Mouse (Mus musculus): ENCODE data around the gene Snx9. TPM values are rescaled to one million over a fixed set of nuclear protein-coding genes. Genes with fewer than 3 reads are reported as not detected.

Snx9 gene
- polyA plus RNA-seq, 1 experiment from 2014 or later, result 34.0 TPM

DNA sequence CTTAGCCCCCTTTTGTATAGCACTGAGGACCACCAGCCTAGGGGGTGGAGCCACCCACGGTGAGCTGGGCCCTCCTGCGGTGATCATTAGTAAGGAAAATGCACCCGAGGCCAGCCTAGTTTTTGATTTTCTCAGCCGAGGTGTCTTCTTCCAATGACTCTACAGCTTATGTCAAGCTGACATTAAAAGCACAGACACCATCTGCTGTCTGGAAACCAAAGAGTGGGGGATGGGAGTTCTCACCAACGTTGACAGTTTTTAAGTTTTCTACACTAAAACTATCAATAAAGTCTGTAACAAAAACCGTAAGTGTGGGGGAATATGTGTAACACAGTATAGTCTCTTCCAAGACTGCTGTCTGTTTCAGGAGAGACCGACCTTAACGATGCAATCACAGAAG lies 83.1 kb downstream of the Snx9 start:
- Histone ChIP-seq H3K27me3 (ENCODE audit: insufficient read depth, low read length) (no peaks in the 10 kb centered on the region), H3K9ac (replicated peaks; ENCODE audit: low read length) (no peak overlapping the region), H3K27ac (ENCODE audit: low read length) (no peak overlapping the region), H3K9me3 (ENCODE audit: low read length) (no peaks in the 10 kb centered on the region), H3K4me2 (replicated peaks; ENCODE audit: low read depth, low read length) (no peak overlapping the region), H3K36me3 (ENCODE audit: insufficient read depth, low read length) (peaks cover 72% of the 10 kb centered on the region), H3K4me1 (ENCODE audit: insufficient read depth, low read length) (no peaks in the 10 kb centered on the region), H3K4me3 (ENCODE audit: low read length) (no peak overlapping the region)
- 74% methylated on average over 8 of the region's 8 CpGs for WGBS
- no peak for ATAC-seq (ENCODE audit: low FRiP score, low TSS enrichment)

DNA sequence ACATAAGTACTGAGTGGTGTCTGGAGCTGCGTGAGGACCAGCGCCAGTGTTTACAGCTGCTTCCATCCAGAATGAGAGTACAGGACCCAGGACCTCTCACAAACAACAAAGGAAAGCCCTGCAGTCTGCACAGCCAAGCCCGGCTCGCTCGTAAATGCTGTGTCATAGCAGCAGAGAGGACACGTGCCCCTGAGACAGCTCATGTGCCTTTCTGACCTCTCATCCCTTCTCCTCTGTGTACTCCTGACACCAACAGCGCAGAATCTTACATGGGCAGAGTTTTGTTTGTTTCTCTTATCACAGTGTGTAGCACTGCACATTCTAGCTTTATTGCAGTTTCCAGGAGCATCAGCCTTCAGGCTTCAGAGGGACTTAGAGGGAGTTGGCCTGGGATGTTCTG lies 85.6 kb downstream of the Snx9 start:
- Histone ChIP-seq H3K36me3 (ENCODE audit: insufficient read depth, low read length) (peaks cover 59% of the 10 kb centered on the region), H3K4me3 (ENCODE audit: low read length) (no peak overlapping the region), H3K27me3 (ENCODE audit: insufficient read depth, low read length) (no peaks in the 10 kb centered on the region), H3K9me3 (ENCODE audit: low read length) (no peaks in the 10 kb centered on the region), H3K4me2 (replicated peaks; ENCODE audit: low read depth, low read length) (no peak overlapping the region), H3K27ac (ENCODE audit: low read length) (no peak overlapping the region), H3K4me1 (ENCODE audit: insufficient read depth, low read length) (no peaks in the 10 kb centered on the region), H3K9ac (replicated peaks; ENCODE audit: low read length) (no peak overlapping the region)
- no peak; the same call in 1 of the 2 replicates for ATAC-seq (ENCODE audit: low FRiP score, low TSS enrichment)
- 45% methylated on average over 7 of the region's 7 CpGs for WGBS

DNA sequence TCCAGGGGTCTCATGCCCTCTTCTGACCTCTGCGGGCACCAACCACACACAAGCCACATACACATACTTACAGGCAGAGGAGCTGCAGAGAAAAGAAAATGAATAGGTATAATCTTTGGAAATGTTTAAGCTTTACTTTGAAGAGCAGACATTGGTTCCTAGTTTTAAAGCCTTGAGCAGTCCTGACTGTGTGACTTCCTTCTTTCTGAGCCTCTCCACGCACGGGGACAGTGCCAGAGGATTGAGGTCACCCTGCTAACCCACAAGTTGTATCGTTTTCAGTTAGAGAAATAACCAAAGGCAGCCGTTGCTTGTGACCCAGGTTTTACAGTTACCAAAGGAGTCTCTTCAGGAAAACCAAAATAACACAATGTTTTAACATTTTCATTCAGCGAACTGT lies 87.9 kb downstream of the Snx9 start:
- Histone ChIP-seq H3K27ac (ENCODE audit: low read length) (no peak overlapping the region), H3K9ac (replicated peaks; ENCODE audit: low read length) (no peak overlapping the region), H3K27me3 (ENCODE audit: insufficient read depth, low read length) (no peaks in the 10 kb centered on the region), H3K9me3 (ENCODE audit: low read length) (no peaks in the 10 kb centered on the region), H3K4me3 (ENCODE audit: low read length) (no peak overlapping the region), H3K4me1 (ENCODE audit: insufficient read depth, low read length) (no peaks in the 10 kb centered on the region), H3K4me2 (replicated peaks; ENCODE audit: low read depth, low read length) (no peak overlapping the region), H3K36me3 (ENCODE audit: insufficient read depth, low read length) (peaks cover 43% of the 10 kb centered on the region)
- ATAC-seq (ENCODE audit: low FRiP score, low TSS enrichment), result no peak
- WGBS, result 82% methylated on average over 6 of the region's 6 CpGs

DNA sequence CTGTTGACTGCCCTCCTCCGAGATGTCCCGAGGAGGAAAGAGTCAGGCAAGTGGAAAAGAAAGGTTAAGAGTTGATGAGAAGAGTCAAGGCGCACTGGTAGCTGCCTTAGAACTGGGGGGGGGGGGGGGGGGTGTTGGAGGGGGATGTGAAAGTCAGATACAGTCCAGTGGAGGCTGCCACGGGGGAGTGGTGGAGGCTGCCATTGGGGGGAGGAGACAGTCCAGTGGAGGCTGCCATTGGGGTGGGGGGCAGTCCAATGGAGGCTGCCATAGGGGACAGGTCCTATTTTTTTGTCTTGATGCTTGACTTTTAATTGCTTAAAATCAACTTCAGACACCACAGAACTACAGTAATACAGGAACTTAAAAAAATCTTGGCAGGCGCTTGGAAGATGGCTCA lies 91.0 kb downstream of the Snx9 start:
- H3K27me3 ChIP-seq (ENCODE audit: insufficient read depth, low read length), result no peaks in the 10 kb centered on the region
- no peak overlapping the region for H3K9ac ChIP-seq (replicated peaks; ENCODE audit: low read length)
- H3K36me3 ChIP-seq (ENCODE audit: insufficient read depth, low read length), result peaks cover 21% of the 10 kb centered on the region
- no peak overlapping the region for H3K4me3 ChIP-seq (ENCODE audit: low read length)
- 71% methylated on average over 5 of the region's 5 CpGs for WGBS
- H3K9me3 ChIP-seq (ENCODE audit: low read length), result no peaks in the 10 kb centered on the region
- H3K4me1 ChIP-seq (ENCODE audit: insufficient read depth, low read length), result peaks cover 20% of the 10 kb centered on the region
- H3K27ac ChIP-seq (ENCODE audit: low read length), result no peak overlapping the region
- ATAC-seq (ENCODE audit: low FRiP score, low TSS enrichment), result no peak
- H3K4me2 ChIP-seq (replicated peaks; ENCODE audit: low read depth, low read length), result no peak overlapping the region

DNA sequence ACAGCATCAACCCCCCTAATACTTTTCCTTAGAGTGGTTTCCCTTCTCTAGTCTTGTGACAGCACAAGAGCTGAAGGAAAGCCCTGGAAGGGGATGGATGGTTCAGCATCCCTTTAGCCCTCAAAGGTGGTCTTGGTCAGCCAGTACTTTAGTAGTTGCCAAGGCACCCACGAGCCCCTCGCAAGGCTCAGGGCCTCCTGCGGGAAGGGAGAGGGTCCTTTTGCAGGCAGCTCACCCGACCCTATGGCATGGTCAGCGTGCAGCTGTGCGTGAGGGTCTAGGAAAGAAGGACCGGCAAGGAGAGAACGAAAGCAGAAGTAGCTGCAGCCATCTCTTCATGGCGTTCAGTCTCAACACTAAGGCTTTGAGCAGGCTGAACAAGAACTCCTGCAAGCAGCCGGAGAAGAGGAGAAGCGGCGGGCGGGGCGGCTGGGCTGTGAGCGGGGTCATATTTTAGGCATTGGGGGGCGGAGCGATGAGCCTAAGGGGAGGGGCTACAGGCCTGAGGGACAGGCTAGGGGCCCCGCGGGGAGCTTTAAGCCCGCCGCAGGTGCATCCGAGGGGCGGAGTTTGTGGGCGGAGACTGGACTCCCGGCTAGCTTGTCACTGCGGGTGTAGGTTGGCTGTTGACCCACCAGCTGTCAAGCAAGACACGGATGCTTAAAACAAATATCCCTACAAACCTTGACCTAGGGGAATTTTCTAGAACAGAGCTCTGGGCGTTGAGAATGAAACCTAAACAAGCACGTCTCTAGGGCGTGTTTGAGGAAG lies 93.6 kb downstream of the Snx9 start:
- Histone ChIP-seq H3K4me1 (ENCODE audit: insufficient read depth, low read length) (peaks cover 20% of the 10 kb centered on the region), H3K9ac (replicated peaks; ENCODE audit: low read length) (peak overlapping the region; percentile 54), H3K36me3 (ENCODE audit: insufficient read depth, low read length) (0 out of 2 replicates have a peak, but pooled peaks cover 3% of the 10 kb centered on the region), H3K4me3 (ENCODE audit: low read length) (peak overlapping the region; percentile 45), H3K27ac (ENCODE audit: low read length) (0 out of 2 replicates have a peak overlapping the region, but pooled peaks have one; percentile 42), H3K4me2 (replicated peaks; ENCODE audit: low read depth, low read length) (peak overlapping the region; percentile 84), H3K27me3 (ENCODE audit: insufficient read depth, low read length) (no peaks in the 10 kb centered on the region), H3K9me3 (ENCODE audit: low read length) (no peaks in the 10 kb centered on the region)
- WGBS, result under 1% methylated on average over 30 of the region's 30 CpGs
- ATAC-seq (ENCODE audit: low FRiP score, low TSS enrichment), result peak; percentile 92

DNA sequence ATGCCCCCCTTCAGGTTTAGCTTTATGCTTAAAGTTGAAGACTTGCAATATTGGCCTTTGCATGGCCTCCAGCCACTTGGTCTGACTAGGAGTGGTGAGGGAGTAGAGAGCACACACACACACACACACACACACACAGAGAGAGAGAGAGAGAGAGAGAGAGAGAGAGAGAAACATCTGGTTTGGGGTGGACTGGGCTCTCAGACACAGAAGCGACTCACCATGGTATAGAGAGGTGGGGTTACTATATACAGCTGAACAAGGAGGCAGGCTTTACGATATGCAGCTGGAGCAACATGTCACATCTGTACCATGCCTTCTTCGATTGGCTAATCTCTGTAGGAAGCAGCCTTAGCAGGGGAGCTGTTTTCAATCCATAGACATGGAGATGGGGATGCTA lies 94.6 kb downstream of the Snx9 start:
- 55% methylated on average over 3 of the region's 3 CpGs for WGBS
- H3K4me3 ChIP-seq (ENCODE audit: low read length), result no peak overlapping the region
- H3K36me3 ChIP-seq (ENCODE audit: insufficient read depth, low read length), result no peaks in the 10 kb centered on the region
- peaks cover 26% of the 10 kb centered on the region for H3K4me1 ChIP-seq (ENCODE audit: insufficient read depth, low read length)
- H3K27me3 ChIP-seq (ENCODE audit: insufficient read depth, low read length), result no peaks in the 10 kb centered on the region
- no peak for ATAC-seq (ENCODE audit: low FRiP score, low TSS enrichment)
- H3K27ac ChIP-seq (ENCODE audit: low read length), result no peak overlapping the region
- no peak overlapping the region for H3K4me2 ChIP-seq (replicated peaks; ENCODE audit: low read depth, low read length)
- no peaks in the 10 kb centered on the region for H3K9me3 ChIP-seq (ENCODE audit: low read length)
- no peak overlapping the region for H3K9ac ChIP-seq (replicated peaks; ENCODE audit: low read length)

DNA sequence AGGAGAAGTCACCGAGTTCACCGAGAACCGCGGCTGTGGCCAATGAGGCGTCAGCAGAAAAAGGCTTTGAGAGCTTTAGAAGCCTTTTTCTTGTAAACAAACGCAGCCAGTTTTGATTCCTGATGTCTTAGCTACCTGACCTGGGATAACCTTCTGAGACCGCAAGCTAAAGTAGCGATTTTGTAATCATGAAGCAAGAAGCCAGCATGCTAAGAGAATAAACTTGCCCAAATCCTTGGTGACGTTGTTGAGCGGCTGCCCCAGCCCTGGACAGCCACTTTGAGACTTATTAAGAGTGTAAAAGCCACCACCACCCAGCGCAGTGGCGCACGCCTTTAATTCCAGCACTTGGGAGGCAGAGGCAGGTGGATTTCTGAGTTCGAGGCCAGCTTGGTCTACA lies 95.1 kb downstream of the Snx9 start:
- H3K4me3 ChIP-seq (ENCODE audit: low read length), result no peak overlapping the region
- no peak for ATAC-seq (ENCODE audit: low FRiP score, low TSS enrichment)
- H3K27ac ChIP-seq (ENCODE audit: low read length), result no peak overlapping the region
- no peaks in the 10 kb centered on the region for H3K9me3 ChIP-seq (ENCODE audit: low read length)
- no peak overlapping the region for H3K9ac ChIP-seq (replicated peaks; ENCODE audit: low read length)
- no peaks in the 10 kb centered on the region for H3K36me3 ChIP-seq (ENCODE audit: insufficient read depth, low read length)
- 68% methylated on average over 14 of the region's 14 CpGs for WGBS
- no peak overlapping the region for H3K4me2 ChIP-seq (replicated peaks; ENCODE audit: low read depth, low read length)
- no peaks in the 10 kb centered on the region for H3K27me3 ChIP-seq (ENCODE audit: insufficient read depth, low read length)
- peaks cover 26% of the 10 kb centered on the region for H3K4me1 ChIP-seq (ENCODE audit: insufficient read depth, low read length)

DNA sequence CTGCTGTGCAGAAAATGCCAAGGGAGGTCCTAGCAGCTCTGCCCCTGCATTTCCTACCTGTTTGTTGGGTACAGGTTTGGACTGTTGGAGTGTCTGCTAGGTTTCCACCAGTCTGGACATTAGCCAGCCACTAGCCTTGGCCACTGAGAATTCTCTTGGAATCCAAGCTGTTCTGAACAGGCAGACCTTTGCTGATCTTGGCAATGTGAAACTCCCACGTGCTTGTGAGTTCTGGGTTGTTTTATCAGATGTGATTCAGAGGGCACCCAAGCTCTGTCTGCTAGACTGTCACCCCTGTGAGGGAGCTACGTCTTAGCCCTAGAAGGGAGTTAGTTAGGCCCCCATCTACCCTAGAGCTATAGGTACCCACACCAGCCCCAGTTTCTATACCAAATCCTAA lies 96.3 kb downstream of the Snx9 start:
- no peak for ATAC-seq (ENCODE audit: low FRiP score, low TSS enrichment)
- no peak overlapping the region for H3K4me3 ChIP-seq (ENCODE audit: low read length)
- no peaks in the 10 kb centered on the region for H3K27me3 ChIP-seq (ENCODE audit: insufficient read depth, low read length)
- no peak overlapping the region for H3K4me2 ChIP-seq (replicated peaks; ENCODE audit: low read depth, low read length)
- H3K9ac ChIP-seq (replicated peaks; ENCODE audit: low read length), result no peak overlapping the region
- H3K4me1 ChIP-seq (ENCODE audit: insufficient read depth, low read length), result peaks cover 34% of the 10 kb centered on the region
- 61% methylated on average over 2 of the region's 2 CpGs for WGBS
- H3K36me3 ChIP-seq (ENCODE audit: insufficient read depth, low read length), result no peaks in the 10 kb centered on the region
- no peaks in the 10 kb centered on the region for H3K9me3 ChIP-seq (ENCODE audit: low read length)
- no peak overlapping the region for H3K27ac ChIP-seq (ENCODE audit: low read length)

DNA sequence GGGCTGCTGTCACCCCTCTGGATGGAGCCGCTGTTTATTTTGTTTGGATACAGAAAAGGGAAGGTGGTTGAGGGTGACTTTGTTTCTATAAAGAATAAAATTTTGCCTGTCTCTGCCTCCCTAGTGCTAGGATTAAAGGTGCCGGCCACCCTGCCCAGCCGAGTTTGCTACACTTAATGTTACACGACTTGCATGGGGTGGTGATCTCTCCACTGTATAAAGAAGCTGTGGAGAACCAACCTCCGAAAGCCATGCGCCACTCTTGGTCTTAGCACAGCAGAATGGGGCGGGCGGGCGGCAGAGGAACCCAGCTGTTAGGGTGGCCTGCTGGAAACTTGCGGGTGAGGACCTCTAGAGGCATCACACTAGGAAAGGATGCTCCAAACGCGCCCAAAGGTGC lies 98.7 kb downstream of the Snx9 start:
- H3K4me1 ChIP-seq (ENCODE audit: insufficient read depth, low read length), result peaks cover 34% of the 10 kb centered on the region
- no peak overlapping the region for H3K27ac ChIP-seq (ENCODE audit: low read length)
- WGBS, result 60% methylated on average over 12 of the region's 12 CpGs
- H3K4me3 ChIP-seq (ENCODE audit: low read length), result no peak overlapping the region
- H3K4me2 ChIP-seq (replicated peaks; ENCODE audit: low read depth, low read length), result no peak overlapping the region
- H3K27me3 ChIP-seq (ENCODE audit: insufficient read depth, low read length), result no peaks in the 10 kb centered on the region
- ATAC-seq (ENCODE audit: low FRiP score, low TSS enrichment), result no peak
- no peaks in the 10 kb centered on the region for H3K36me3 ChIP-seq (ENCODE audit: insufficient read depth, low read length)
- H3K9ac ChIP-seq (replicated peaks; ENCODE audit: low read length), result no peak overlapping the region
- H3K9me3 ChIP-seq (ENCODE audit: low read length), result no peaks in the 10 kb centered on the region

DNA sequence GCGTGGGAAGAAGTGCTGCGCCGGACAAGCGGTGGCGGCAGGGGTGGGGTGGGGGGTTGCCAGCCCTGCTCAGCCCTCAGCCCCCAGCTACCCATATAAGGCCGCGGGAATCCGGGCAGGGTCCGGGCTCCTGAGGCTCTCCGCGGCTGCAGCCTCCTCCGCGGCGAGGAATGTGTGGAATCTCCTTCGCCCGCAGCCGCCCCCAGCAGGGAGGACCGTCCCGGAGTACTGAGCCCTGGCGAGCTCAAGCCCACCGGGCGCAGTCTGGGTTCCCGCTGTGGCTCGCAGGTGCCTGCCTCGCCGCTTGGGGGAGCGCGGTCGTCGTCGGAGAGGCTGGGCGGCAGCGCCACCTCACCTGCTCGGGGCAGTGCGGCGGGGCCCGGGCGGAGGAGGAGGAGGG lies 99.7 kb downstream of the Snx9 start:
- H3K9me3 ChIP-seq (ENCODE audit: low read length), result no peaks in the 10 kb centered on the region
- no peak overlapping the region for H3K27ac ChIP-seq (ENCODE audit: low read length)

More for the DNA sequence above, 99.7 kb downstream of the Snx9 start:
- Histone ChIP-seq H3K4me1 (ENCODE audit: insufficient read depth, low read length) (peaks cover 25% of the 10 kb centered on the region), H3K36me3 (ENCODE audit: insufficient read depth, low read length) (no peaks in the 10 kb centered on the region), H3K9ac (replicated peaks; ENCODE audit: low read length) (peak overlapping the region; percentile 62), H3K27me3 (ENCODE audit: insufficient read depth, low read length) (no peaks in the 10 kb centered on the region), H3K4me3 (ENCODE audit: low read length) (peak overlapping the region; percentile 70), H3K4me2 (replicated peaks; ENCODE audit: low read depth, low read length) (peak overlapping the region; percentile 71)
- ATAC-seq (ENCODE audit: low FRiP score, low TSS enrichment), result peak; percentile 92
- WGBS, result under 1% methylated on average over 34 of the region's 38 CpGs

Measured in kidney, embryonic 16.5 days (tissue).